Mouse (Mus musculus) forebrain, postnatal 0 days (tissue): ENCODE results near the gene Rhbdl1. TPM values are rescaled to one million over a fixed set of nuclear protein-coding genes. Genes with fewer than 3 reads are reported as not detected.

Experiments used
- ATAC-seq: fragments of 200-750 bp; cut with Nextera tagmentation; 2 replicates; pipeline ENCODE4 v1.8.0; 2017; ENCODE audit warnings: mild to moderate bottlenecking, moderate library complexity
- DNase-seq: peaks from one replicate; pipeline ENCODE4 v3.0.0-alpha.2; 2015
- H3K27ac ChIP-seq: fragments of 300-500 bp; sonication (generic); 2 replicates; pipeline ENCODE4 v1.5.1; 2014; ENCODE audit warnings: low read depth, mild to moderate bottlenecking, antibody characterized with exemption, low read length, moderate library complexity, mixed read lengths
- H3K27me3 ChIP-seq: fragments of 300-500 bp; sonication (generic); 2 replicates; pipeline ENCODE4 v1.6.1; 2014; ENCODE audit warnings: mild to moderate bottlenecking, low read length, mixed read lengths; ENCODE audit not compliant: insufficient read depth
- H3K36me3 ChIP-seq: fragments of 300-500 bp; sonication (generic); 2 replicates; pipeline ENCODE4 v1.6.1; 2014; ENCODE audit warnings: mild to moderate bottlenecking, moderate library complexity; ENCODE audit not compliant: insufficient read depth
- H3K4me1 ChIP-seq: fragments of 300-500 bp; sonication (generic); 2 replicates; pipeline ENCODE4 v1.6.1; 2014; ENCODE audit warnings: antibody characterized with exemption; ENCODE audit not compliant: insufficient read depth
- H3K4me2 ChIP-seq: fragments of 300-500 bp; sonication (generic); 2 replicates; pipeline ENCODE4 v1.6.1; 2014; ENCODE audit warnings: low read depth, mild to moderate bottlenecking, moderate library complexity
- H3K4me3 ChIP-seq: fragments of 300-500 bp; sonication (generic); 2 replicates; pipeline ENCODE4 v1.5.1; 2014; ENCODE audit warnings: low read depth, low read length, mixed read lengths
- H3K9ac ChIP-seq: fragments of 300-500 bp; sonication (generic); 2 replicates; pipeline ENCODE4 v1.6.1; 2014; ENCODE audit warnings: mild to moderate bottlenecking
- H3K9me3 ChIP-seq: fragments of 300-500 bp; sonication (generic); 2 replicates; pipeline ENCODE4 v1.6.1; 2016; ENCODE audit warnings: low read length
- CTCF ChIP-seq: sonication (generic); IDR thresholded peaks from 2 replicates; pipeline ENCODE4 v1.5.1; 2016; ENCODE audit warnings: antibody characterized with exemption, control low read depth, low read depth
- WGBS: fragments of 180-500 bp; shearing (Covaris S2); extraction: QIAGEN DNeasy Blood & Tissue Kit; methylation state at CpG from one replicate; pipeline ENCODE4 v1.1.7; 2014; 5-methylcytosine and 5-hydroxymethylcytosine counted together
- polyA plus RNA-seq: library from polyadenylated mRNA; unstranded; fragments of >200 nt; fragmentation: Nextera tagmentation; extraction: Ambion mirVana; gene quantifications from 2 replicates; pipeline ENCODE4 v1.2.1, GENCODE M21; 2015
- total RNA-seq: library from RNA; depleted of rRNA; stranded (reverse); fragments of >200 nt; gene quantifications from 2 replicates; pipeline ENCODE4 v1.2.3, GENCODE M21; 2014

Gene Rhbdl1
- total and polyA plus RNA-seq, 2 experiments from 2014 or later = 83.3 to 85.4 TPM

DNA sequence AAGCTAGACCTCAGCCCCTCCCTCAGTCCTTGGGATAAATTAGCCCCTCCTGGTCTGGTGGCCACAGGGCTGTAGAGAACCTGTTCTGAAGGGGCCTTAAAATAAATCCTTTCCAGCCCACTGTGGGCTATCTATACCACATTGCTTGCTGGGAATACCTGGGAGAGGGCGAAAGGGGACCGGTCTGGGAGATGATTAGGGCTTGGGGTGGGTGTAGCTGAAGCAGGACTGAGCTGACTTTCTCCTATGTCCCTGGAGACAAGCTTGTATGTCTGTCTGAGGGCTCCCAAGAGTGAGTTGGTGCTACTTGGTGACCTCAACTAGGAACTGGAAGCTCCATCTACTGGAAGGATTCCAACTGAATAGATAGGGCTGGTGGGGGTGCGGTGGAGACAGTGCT is 39.9 kb upstream of the Rhbdl1 start:
- no peak for DNase-seq
- H3K27me3 ChIP-seq = no peaks in the 10 kb centered on the region
- no peak for ATAC-seq
- no peak for TF ChIP-seq CTCF
- peaks cover 11% of the 10 kb centered on the region for H3K36me3 ChIP-seq
- no peak overlapping the region for H3K4me2 ChIP-seq
- H3K4me1 ChIP-seq = peaks cover 12% of the 10 kb centered on the region; the same call in 1 of the 2 replicates
- H3K9ac ChIP-seq = no peak overlapping the region
- WGBS = 97% methylated on average over 3 of the region's 3 CpGs
- H3K27ac ChIP-seq = no peak overlapping the region
- no peaks in the 10 kb centered on the region for H3K9me3 ChIP-seq
- H3K4me3 ChIP-seq = no peak overlapping the region

DNA sequence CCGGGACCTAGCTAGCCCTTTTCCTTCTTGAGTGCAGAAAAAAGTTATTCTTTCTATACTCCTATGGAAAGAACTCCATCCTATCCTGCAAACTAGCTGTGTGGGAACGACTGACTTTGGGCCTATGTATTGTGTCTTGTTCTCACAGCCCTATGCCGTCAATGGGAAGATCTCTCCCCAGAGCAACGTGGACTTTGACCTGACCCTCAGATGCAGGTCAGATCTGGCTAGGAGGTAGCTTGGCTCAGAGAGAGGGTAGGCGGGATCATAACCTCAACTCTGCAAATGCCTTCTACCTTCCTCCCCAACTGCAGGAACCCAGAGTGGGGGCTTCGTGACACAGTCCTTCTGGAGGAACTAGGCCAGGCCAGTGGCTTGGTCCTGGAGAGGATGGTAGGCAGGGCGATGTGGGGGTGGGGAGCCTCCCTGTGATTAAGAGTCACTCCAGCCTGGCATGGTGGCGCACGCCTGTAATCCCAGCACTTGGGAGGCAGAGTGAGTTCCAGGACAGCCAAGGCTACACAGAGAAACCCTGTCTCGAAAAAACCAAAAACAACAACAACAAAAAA is 39.3 kb upstream of the Rhbdl1 start:
- H3K4me3 ChIP-seq = peak overlapping the region; percentile 69
- H3K4me2 ChIP-seq = peak overlapping the region; percentile 70
- no peaks in the 10 kb centered on the region for H3K9me3 ChIP-seq
- H3K4me1 ChIP-seq = peaks cover 12% of the 10 kb centered on the region; the same call in 1 of the 2 replicates
- ATAC-seq (no peak), DNase-seq (no peak)
- no peaks in the 10 kb centered on the region for H3K27me3 ChIP-seq
- no peak for TF ChIP-seq CTCF
- H3K36me3 ChIP-seq = peaks cover 11% of the 10 kb centered on the region
- 69% methylated on average over 10 of the region's 10 CpGs for whole genome bisulfite sequencing
- H3K9ac ChIP-seq = peak overlapping the region; percentile 89
- H3K27ac ChIP-seq = peak overlapping the region; percentile 96

DNA sequence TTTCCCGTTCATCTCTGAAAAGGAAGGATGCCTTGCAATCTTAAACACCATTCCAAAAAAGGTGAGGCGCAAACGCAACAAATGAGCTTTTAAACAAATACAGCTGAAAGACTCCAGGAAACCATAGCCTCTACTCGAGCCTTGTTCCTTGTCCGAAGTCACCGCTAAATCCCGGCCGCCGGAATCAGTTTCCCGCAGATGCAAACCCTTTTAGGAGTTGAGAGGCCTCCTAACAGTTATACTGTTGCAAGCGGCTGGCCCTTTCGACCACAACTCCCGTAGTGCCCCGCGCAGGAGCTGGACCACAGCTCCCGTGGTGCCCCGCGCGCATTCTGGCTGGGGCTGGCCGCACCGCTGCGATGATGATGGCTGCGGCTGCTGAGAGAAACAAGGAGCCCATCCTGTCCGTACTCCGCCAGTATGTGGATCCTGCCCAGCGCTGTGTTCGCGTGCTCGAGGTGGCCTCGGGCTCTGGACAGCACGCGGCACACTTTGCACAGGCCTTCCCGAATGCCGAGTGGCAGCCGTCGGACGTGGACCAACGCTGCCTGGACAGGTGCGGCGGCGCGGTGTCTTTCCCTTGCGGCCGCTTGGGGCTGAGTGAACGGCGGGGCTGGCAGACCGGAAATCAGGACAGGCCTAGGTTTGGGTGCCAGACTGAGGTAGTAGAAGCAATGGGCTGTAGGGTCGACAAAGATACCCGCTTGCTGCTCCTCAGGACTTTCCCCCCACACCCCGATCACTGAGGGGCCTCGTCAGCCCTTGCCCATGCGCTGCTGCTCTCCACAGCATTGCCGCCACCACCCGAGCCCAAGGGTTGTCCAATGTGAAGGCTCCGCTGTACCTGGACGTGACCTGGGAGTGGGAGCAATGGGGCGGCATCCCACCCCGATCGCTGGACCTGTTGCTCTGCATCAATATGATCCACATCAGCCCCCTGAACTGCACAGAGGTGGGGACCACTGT is 38.4 kb upstream of the Rhbdl1 start:
- H3K9me3 ChIP-seq = no peaks in the 10 kb centered on the region
- ATAC-seq (peak; percentile 95), DNase-seq (peak; percentile 93)
- TF ChIP-seq CTCF = peak; percentile 55
- H3K4me1 ChIP-seq = peaks cover 12% of the 10 kb centered on the region; the same call in 1 of the 2 replicates
- 1% methylated on average over 59 of the region's 59 CpGs for WGBS
- peak overlapping the region; percentile 69 for H3K4me3 ChIP-seq
- H3K27ac ChIP-seq = peak overlapping the region; percentile 96
- H3K9ac ChIP-seq = peak overlapping the region; percentile 89
- peaks cover 11% of the 10 kb centered on the region; the same call in 1 of the 2 replicates for H3K36me3 ChIP-seq
- H3K4me2 ChIP-seq = peak overlapping the region; percentile 70
- H3K27me3 ChIP-seq = no peaks in the 10 kb centered on the region

DNA sequence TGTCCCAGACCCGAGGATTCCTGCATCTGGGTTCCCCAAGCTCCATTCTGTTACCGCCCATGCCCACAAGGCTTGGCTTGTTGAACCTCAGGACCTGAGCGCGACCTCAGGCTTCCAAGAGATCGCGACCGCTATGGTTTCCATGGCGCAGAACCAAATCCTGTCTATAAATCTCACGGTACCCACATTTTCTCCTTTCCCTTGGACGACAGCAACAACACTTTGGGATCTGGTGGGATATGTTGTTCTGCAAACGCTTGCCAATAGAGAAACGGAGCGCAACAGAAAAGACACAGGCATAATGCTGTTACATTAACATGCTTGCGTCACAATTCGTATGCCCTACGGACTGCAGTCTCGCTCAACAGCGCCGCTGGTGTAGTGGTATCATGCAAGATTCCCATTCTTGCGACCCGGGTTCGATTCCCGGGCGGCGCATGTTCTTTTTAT is 37.7 kb upstream of the Rhbdl1 start, which contains the start of gene Mettl26:
Gene Mettl26, plus strand, starts transcription at position 354 of the 450 bp plus-strand sequence.
- Histone ChIP-seq H3K4me1 (peaks cover 12% of the 10 kb centered on the region; the same call in 1 of the 2 replicates), H3K9ac (peak within 1 kb of the TSS; percentile 89), H3K4me2 (peak within 1 kb of the TSS; percentile 70), H3K4me3 (peak within 1 kb of the TSS; percentile 69), H3K36me3 (peaks cover 11% of the 10 kb centered on the region; the same call in 1 of the 2 replicates), H3K27ac (peak within 1 kb of the TSS; percentile 96), H3K27me3 (no peaks in the 10 kb centered on the region), H3K9me3 (no peaks in the 10 kb centered on the region)
- WGBS = under 1% methylated on average over 25 of the region's 25 CpGs
- DNase-seq (peak; percentile 99), ATAC-seq (peak; percentile 86)
- TF ChIP-seq CTCF = peak; percentile 49

DNA sequence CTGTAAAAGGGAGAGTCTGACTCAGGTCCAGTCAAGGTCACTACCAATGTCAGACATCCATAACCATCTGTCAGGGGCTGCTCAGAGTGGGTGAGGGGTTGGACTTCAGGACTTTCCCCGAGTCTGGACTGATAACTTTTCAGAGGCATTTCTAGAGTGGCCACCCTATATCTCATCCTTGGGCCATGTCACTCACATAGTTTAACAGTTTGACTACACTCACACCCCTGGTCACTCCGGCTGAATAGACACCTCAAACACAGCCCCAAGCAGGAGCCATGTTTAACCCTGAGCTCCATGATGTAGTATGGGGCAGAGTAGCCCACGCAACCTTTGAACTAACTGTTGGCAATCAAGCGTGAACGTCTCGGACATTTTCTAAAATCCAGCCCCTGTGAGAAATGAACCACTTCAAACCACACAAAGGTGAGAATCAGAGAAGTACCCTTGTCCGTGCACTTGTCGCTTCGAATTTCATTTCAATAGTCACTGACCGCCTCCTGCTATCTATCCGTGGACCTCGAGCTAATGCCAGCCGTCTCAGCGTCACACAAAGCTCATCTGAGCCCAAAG is 37.1 kb upstream of the Rhbdl1 start:
- DNase-seq (no peak), ATAC-seq (no peak)
- Histone ChIP-seq H3K4me2 (peak overlapping the region; percentile 70), H3K9ac (peak overlapping the region; percentile 89), H3K27me3 (no peaks in the 10 kb centered on the region), H3K36me3 (peaks cover 11% of the 10 kb centered on the region; the same call in 1 of the 2 replicates), H3K9me3 (no peaks in the 10 kb centered on the region), H3K27ac (peak overlapping the region; percentile 96), H3K4me1 (peaks cover 12% of the 10 kb centered on the region; the same call in 1 of the 2 replicates), H3K4me3 (peak overlapping the region; percentile 69)
- no peak; the same call in 1 of the 2 replicates for TF ChIP-seq CTCF
- WGBS = 4% methylated on average over 14 of the region's 14 CpGs

DNA sequence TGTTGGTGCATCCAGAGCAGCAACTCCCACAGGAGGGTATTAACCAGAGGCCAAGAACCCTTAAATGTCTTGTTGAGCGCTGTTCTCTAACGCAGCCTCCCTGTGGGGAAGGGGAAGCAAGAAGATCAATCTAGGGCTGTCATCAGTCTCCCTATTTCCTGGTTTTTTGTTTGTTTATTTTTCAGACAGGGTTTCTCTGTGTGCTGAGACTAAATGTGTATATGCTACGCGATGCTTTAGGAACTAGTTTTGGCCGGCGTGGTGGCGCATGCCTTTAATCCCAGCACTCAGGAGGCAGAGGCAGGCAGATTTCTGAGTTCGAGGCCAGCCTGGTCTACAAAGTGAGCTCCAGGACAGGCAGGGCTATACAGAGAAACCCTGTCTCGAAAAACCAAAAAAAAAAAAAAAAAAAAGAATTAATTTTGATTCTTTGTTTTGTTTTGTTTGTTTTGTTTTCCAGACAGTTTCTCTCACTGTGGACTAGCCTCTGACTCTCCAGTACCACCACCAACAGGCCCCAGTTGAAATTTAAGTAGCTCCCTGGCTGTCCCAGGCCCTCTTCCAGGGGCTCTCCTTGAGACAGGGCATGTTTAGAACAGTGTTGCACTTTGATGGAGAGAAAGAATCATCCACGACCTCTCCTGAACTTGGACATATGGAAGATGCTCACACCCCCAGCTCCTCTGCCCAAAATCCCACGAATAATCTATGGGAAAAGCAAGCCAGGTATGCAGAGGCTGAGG is 36.5 kb upstream of the Rhbdl1 start:
- ATAC-seq = no peak
- Histone ChIP-seq H3K9me3 (no peaks in the 10 kb centered on the region), H3K9ac (peak overlapping the region; percentile 89; the same call in 1 of the 2 replicates), H3K27ac (peak overlapping the region; percentile 96; the same call in 1 of the 2 replicates), H3K4me3 (peak overlapping the region; percentile 69), H3K4me1 (peaks cover 16% of the 10 kb centered on the region; the same call in 1 of the 2 replicates), H3K36me3 (peaks cover 11% of the 10 kb centered on the region; the same call in 1 of the 2 replicates), H3K27me3 (no peaks in the 10 kb centered on the region), H3K4me2 (peak overlapping the region; percentile 70)
- DNase-seq = no peak
- 81% methylated on average over 11 of the region's 11 CpGs for WGBS
- TF ChIP-seq CTCF = no peak
